Mouse (Mus musculus) lung, postnatal 14 days (tissue): ENCODE results near the gene Acad12.
"Not testable (repeated sequence)": the region's sequence is repeated elsewhere in the genome, so short reads cannot be mapped to it uniquely, and the experiment has no call there.

Source experiments
- DNase-seq: peaks from one replicate; pipeline ENCODE4 v3.0.0; 2021

Acad12 gene

GRCm38 (mm10) chr5:121609556-121610135, 9.1 kb downstream of the Acad12 start:
- DNase-seq = not testable (repeated sequence)

- peak; percentile 90 for DNase-seq
Observed at GRCm38 (mm10) chr5:121606151-121606550, 12.6 kb downstream of the Acad12 start.

GRCm38 (mm10) chr5:121603815-121604214, 14.9 kb downstream of the Acad12 start:
- DNase-seq = not testable (repeated sequence)

GRCm38 (mm10) chr5:121601547-121602299, 17.0 kb downstream of the Acad12 start:
- DNase-seq = peak; percentile 98

GRCm38 (mm10) chr5:121598871-121599610, 19.7 kb downstream of the Acad12 start:
- no peak for DNase-seq

- no peak for DNase-seq
Observed at GRCm38 (mm10) chr5:121597991-121598537, 20.7 kb downstream of the Acad12 start.

- DNase-seq = no peak
Observed at GRCm38 (mm10) chr5:121597332-121597731, 21.4 kb downstream of the Acad12 start.

GRCm38 (mm10) chr5:121596226-121596625, 22.5 kb downstream of the Acad12 start:
- no peak for DNase-seq

GRCm38 (mm10) chr5:121595758-121596157, 23.0 kb downstream of the Acad12 start:
- no peak for DNase-seq

- DNase-seq = no peak
Observed at GRCm38 (mm10) chr5:121594714-121595313, 23.9 kb downstream of the Acad12 start.

GRCm38 (mm10) chr5:121593451-121594401, 25.0 kb downstream of the Acad12 start, which contains the start of gene Aldh2:
Gene Aldh2, minus strand, starts transcription at chr5:121593824.
- peak; percentile 90 for DNase-seq

- peak; percentile 32 for DNase-seq
Observed at GRCm38 (mm10) chr5:121592816-121593407, 25.8 kb downstream of the Acad12 start.

- no peak for DNase-seq
Observed at GRCm38 (mm10) chr5:121592064-121592815, 26.5 kb downstream of the Acad12 start.

- peak; percentile 44 for DNase-seq
Observed at GRCm38 (mm10) chr5:121591417-121592063, 27.2 kb downstream of the Acad12 start.

GRCm38 (mm10) chr5:121589928-121590327, 28.8 kb downstream of the Acad12 start:
- DNase-seq = no peak

GRCm38 (mm10) chr5:121586400-121587039, 32.2 kb downstream of the Acad12 start:
- peak; percentile 78 for DNase-seq

- DNase-seq = no peak
Observed at GRCm38 (mm10) chr5:121585699-121586098, 33.0 kb downstream of the Acad12 start.

- DNase-seq = no peak
Observed at GRCm38 (mm10) chr5:121585005-121585404, 33.7 kb downstream of the Acad12 start.

- DNase-seq = peak; percentile 97
Observed at GRCm38 (mm10) chr5:121583765-121584501, 34.8 kb downstream of the Acad12 start.
